Mouse (Mus musculus): ENCODE results near the gene Rabl2.

The Rabl2 gene

DNA sequence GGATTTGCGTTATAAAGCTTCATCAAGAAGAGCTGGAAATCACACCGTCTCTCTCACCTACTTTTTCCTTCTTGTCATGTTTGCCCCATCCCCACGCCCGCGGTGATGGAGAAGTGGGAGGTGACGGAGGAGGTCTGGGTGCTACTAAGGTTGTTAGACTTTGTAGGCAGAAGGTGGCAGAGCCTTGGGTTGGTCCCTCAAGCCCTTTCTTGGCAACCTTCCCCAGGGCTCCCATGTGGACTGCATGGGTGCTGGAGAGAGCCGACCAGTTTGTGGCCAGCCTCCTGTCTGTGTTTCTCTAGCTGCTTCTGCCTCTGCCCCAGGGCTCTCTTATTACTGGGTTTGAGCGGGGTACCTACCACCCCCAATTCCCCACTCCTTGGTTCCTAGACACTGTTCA, 41.2 kb downstream of the Rabl2 start:
- no peak for DNase-seq

DNA sequence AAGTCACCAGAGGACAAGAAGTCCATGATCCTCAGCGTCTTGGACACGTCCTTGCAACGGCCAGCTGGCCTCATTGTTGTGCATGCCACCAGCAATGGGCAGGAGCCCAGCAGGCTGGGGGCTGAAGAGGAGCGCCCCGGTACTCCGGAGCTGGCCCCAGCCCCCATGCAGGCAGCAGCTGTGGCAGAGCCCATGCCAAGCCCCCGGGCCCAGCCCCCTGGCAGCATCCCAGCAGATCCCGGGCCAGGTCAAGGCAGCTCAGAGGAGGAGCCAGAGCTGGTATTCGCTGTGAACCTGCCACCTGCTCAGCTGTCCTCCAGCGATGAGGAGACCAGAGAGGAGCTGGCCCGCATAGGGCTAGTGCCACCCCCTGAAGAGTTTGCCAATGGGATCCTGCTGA, 42.9 kb downstream of the Rabl2 start:
- DNase-seq, result peak; percentile 28

DNA sequence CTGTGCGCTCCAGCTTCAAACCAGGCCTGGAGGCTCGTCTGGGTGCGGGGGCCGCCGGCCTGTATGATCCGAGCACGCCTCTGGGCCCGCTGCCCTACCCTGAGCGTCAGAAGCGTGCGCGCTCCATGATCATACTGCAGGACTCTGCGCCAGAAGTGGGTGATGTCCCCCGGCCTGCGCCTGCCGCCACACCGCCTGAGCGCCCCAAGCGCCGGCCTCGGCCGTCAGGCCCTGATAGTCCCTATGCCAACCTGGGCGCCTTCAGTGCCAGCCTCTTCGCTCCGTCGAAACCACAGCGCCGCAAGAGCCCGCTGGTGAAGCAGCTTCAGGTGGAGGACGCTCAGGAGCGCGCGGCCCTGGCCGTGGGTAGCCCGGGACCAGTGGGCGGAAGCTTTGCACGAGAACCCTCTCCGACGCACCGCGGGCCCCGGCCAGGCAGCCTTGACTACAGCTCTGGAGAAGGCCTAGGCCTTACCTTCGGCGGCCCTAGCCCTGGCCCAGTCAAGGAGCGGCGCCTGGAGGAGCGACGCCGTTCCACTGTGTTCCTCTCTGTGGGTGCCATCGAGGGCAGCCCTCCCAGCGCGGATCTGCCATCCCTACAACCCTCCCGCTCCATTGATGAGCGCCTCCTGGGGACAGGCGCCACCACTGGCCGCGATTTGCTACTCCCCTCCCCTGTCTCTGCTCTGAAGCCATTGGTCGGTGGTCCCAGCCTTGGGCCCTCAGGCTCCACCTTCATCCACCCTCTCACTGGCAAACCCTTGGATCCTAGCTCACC, 43.7 kb downstream of the Rabl2 start:
- peak; percentile 31 for DNase-seq

DNA sequence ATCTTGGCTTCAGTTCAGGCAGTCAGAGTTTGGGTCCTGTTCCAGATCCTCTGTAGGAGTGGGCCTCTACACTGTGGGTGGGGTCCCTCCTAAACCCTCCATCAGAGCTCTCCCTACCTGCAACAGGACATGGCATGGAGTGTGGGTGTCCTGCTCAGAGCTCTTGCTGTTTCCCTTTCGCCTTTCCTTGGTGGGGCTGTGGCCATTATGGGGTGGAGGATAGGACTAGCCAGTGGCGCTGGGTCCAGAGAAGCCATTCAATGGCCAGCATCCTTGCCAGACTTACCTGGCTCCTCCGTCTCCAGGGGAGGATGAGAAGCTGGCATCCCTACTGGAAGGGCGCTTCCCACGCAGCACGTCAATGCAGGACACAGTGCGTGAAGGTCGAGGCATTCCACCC, 44.4 kb downstream of the Rabl2 start:
- no peak for DNase-seq

DNA sequence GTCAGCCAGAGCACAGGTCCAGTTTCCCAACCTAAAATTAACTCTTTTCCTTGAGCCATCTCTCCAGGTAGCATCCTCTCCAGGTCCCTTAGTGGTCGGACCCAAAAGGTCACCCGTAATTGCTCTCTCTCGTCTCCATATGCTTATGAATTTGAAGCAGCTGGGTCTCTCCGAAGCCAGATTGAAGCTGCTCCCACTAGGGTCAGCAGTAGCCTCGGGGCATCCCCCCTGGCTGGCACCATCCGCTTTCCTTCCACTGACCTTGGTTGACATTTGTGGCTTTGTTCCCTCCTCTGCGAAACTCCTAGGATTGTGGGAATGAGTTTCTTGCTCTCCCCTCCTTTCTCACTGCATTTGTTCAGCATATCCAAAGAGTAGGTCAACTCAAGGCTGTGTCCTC, 47.6 kb downstream of the Rabl2 start:
- no peak for DNase-seq

DNA sequence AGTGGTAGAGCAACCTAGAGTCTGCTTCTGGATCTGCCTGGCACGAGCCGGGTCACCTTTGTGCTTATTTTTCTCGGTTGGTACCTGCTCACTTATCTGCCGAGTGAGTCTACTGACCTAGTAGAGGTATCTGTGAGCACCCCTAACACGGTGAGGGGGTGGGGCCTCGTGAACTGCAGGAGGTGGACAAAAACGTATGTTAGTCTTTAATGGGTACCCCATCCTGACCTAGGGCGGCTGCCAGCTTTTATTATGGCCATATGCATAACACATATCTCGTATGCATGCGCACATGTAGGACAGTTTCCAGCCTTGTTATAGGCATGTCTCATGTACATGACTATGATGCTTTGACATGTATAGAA, 57.9 kb downstream of the Rabl2 start:
- DNase-seq, result no peak

DNA sequence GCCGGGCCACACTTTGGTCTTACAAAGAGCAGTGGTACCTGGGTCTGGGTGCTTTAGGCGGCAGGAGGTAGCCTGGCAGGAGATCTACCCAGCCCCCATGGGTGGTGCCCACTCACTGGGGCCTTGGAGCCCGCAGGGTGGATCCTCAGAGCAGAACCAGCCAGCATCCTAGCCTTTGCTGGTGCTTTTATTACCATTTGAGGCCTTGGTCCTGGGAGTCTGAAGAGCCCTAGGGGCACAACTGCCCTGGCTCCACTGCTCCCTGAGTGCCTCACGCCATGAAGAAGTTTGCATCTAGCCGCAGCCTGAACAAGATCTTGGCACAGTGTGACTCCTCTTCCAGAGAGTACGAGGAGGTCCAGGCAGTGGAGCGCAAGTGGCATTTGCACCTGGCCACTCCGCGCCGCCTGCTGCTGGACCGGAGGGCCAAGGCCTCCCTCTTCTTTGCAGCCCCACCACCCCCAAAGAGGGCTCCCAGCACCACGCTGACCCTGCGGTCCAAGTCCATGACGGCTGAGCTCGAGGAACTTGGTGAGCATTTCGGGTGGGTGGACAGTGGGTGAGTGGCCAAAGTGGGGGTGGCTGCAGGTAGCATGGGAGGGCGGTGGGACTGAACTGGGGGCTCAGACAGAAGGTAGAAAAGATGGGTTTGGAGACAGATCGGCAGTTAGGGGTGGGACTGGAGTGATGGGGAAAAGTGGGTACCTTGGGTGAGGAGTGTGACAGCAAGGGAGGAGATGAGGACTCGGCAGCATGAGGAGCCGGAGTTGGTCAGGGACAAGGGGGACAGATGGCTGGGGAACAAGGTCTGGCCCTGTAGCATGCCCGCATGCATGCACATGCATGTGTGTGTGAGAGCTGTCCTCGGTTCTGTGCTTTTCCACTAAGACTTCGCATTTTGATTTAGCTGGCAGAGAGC, 58.5 kb downstream of the Rabl2 start:
- no peak for DNase-seq
